Mouse (Mus musculus) fat pad, adult 2 months (tissue): ENCODE data around the gene Zscan4b.
"Not testable (repeated sequence)": the region's sequence is repeated elsewhere in the genome, so short reads cannot be mapped to it uniquely, and the experiment has no call there.

Source experiments
- DNase-seq: peaks from one replicate; pipeline ENCODE4 v3.0.0-alpha.2; 2011; ENCODE audit warnings: low read depth, low spot score; ENCODE audit errors: extremely low read depth

Gene Zscan4b

DNA sequence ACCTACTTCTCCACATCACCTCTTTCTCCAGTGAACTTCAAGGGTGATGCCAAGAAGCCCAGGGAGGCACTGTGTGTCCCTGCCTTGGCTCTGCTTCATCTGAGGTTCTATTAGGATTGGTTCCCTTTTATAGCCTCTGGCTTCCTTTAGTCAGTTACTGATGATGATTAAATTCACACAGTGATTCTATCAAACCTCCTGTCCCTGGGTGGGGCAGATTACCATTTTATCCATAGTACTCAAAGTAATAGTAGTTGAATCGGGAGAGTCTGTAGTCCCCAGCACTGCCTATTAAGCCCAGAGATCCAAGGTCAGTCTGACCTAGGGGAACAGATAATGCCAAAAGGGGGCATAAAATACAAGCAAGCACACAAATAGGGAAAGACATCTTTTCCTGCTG is at the start of gene Zscan4b:
Gene Zscan4b, minus strand, starts transcription at position 101 of the 400 bp plus-strand sequence.
- DNase-seq = not testable (repeated sequence)
